Comparison of ENCODE assay signal across 12 mouse cellular contexts in genomic region chr1:152170583-152170982, GRCm38 (mm10).
"Had no signal": no experiment of that assay in that cellular context is flagged by ENCODE, and none has a peak within 500 bp of the region (broad histone marks: within the 10 kb centered on the region; RNA-seq: fewer than 3 reads in every experiment).

No protein-coding gene starts in this region.

- H3K4me2 ChIP-seq: limb, embryonic 13.5 days had no signal

- H3K9ac ChIP-seq: limb, embryonic 13.5 days; liver, embryonic 14.5 days had no signal

- H3K4me3 ChIP-seq: limb, embryonic 13.5 days had no signal

- H3K36me3 ChIP-seq: limb, embryonic 13.5 days had no signal

- H3K27me3 ChIP-seq: limb, embryonic 13.5 days had no signal

- DNase-seq: kidney, adult 9 months; kidney, postnatal 36 days; left cerebral cortex, postnatal 4 days; lung, adult 2 months; lung, postnatal 36 days; right cerebral cortex, adult 18-20 months; right cerebral cortex, postnatal 25 days; thymus, postnatal 36 days had no signal

- ATAC-seq: lung, postnatal 0 days had no signal

- H3K27ac ChIP-seq: kidney, postnatal 0 days; limb, embryonic 13.5 days; liver, embryonic 14.5 days had no signal

- H3K9me3 ChIP-seq: limb, embryonic 13.5 days had no signal
